Mouse (Mus musculus): Measurements from ENCODE around the gene Supt6.
A peak's percentile ranks its signal among the peaks of the same experiment; 100 is the strongest.

Supt6 gene

GRCm38 (mm10) chr11:78167257-78167959 is 78.4 kb downstream of the Supt6 start:
- DNase-seq (ENCODE audit: low spot score in 2 of 2): peak in 1 of 2 experiments; percentile 62

- DNase-seq (ENCODE audit: low spot score in 2 of 2): no peak
Observed at GRCm38 (mm10) chr11:78166640-78167039, 79.1 kb downstream of the Supt6 start.

- DNase-seq (ENCODE audit: low spot score in 2 of 2): no peak
Observed at GRCm38 (mm10) chr11:78166161-78166560, 79.6 kb downstream of the Supt6 start.

- DNase-seq (ENCODE audit: low spot score in 2 of 2): no peak
Observed at GRCm38 (mm10) chr11:78165761-78166109, 80.1 kb downstream of the Supt6 start.

- peak; percentile 82 to 92 for DNase-seq (ENCODE audit: low spot score in 2 of 2)
Observed at GRCm38 (mm10) chr11:78164924-78165760, 80.6 kb downstream of the Supt6 start, which contains the start of gene Traf4. Gene Traf4, minus strand, starts transcription at chr11:78165589.

GRCm38 (mm10) chr11:78164604-78164923 is 81.2 kb downstream of the Supt6 start:
- no peak for DNase-seq (ENCODE audit: low spot score in 2 of 2)

- DNase-seq (ENCODE audit: low spot score in 2 of 2): peak; percentile 38 to 77
Observed at GRCm38 (mm10) chr11:78163681-78164603, 81.8 kb downstream of the Supt6 start.

- no peak for DNase-seq (ENCODE audit: low spot score in 2 of 2)
Observed at GRCm38 (mm10) chr11:78163045-78163444, 82.7 kb downstream of the Supt6 start.

- DNase-seq (ENCODE audit: low spot score in 2 of 2): no peak
Observed at GRCm38 (mm10) chr11:78162504-78162903, 83.3 kb downstream of the Supt6 start.

GRCm38 (mm10) chr11:78161968-78162367 is 83.8 kb downstream of the Supt6 start:
- DNase-seq (ENCODE audit: low spot score in 2 of 2): no peak

- DNase-seq (ENCODE audit: low spot score in 2 of 2): no peak
Observed at GRCm38 (mm10) chr11:78161169-78161568, 84.6 kb downstream of the Supt6 start.

GRCm38 (mm10) chr11:78160675-78161074 is 85.1 kb downstream of the Supt6 start:
- DNase-seq (ENCODE audit: low spot score in 2 of 2): no peak

GRCm38 (mm10) chr11:78160171-78160570 is 85.6 kb downstream of the Supt6 start:
- DNase-seq (ENCODE audit: low spot score in 2 of 2): no peak

GRCm38 (mm10) chr11:78159557-78159956 is 86.2 kb downstream of the Supt6 start:
- DNase-seq (ENCODE audit: low spot score in 2 of 2): no peak

GRCm38 (mm10) chr11:78159096-78159495 is 86.7 kb downstream of the Supt6 start:
- peak; percentile 88 to 90 for DNase-seq (ENCODE audit: low spot score in 2 of 2)

Data from spleen, postnatal 4 days (tissue).